Mouse (Mus musculus): ENCODE measurements at regions not wholly inside any gene's neighbourhood (a gene's known extent, or its start where the extent isn't known, plus 50 kb on each side); places are given as distances from the start of the nearest gene placed in this dataset.
A peak's percentile ranks its signal among the peaks of the same experiment; 100 is the strongest.

GRCm38 (mm10) chrX:11387200-11387940 lies 59.7 kb downstream of the H2al1j start:
- DNase-seq (ENCODE audit: low spot score) = no peak

- peak; percentile 29 for DNase-seq (ENCODE audit: low spot score)
Observed at GRCm38 (mm10) chrX:11388860-11389259, 61.2 kb downstream of the H2al1j start.

GRCm38 (mm10) chrX:11400406-11400805 lies 72.8 kb downstream of the H2al1j start:
- no peak for DNase-seq (ENCODE audit: low spot score)

- no peak for DNase-seq (ENCODE audit: low spot score)
Observed at GRCm38 (mm10) chrX:11404369-11404768, 76.7 kb downstream of the H2al1j start.

GRCm38 (mm10) chrX:11412316-11412826 lies 84.7 kb downstream of the H2al1j start:
- no peak for DNase-seq (ENCODE audit: low spot score)

DNA sequence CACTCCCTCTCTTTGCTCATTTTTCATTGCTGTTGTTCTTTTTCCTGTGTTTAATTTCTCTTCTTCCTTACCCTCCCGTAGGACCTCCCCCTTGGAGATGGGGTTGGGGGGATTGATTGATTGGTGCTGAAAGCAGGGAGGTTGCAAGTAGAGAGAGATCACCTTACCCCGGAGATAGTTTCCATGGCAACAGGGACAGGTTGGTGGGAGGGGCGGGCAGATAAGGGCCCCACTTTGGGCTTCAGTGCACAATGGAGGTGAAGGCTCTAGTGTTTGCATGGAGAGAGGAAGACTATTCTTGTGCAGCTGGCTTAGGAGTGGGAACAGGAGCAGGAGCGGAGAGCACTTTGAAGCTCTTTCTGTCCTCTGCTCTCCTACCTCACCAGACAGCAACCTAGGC lies 88.0 kb downstream of the H2al1j start:
- DNase-seq (ENCODE audit: low spot score) = no peak

- no peak for DNase-seq (ENCODE audit: low spot score)
Observed at GRCm38 (mm10) chrX:11416510-11416909, 88.9 kb downstream of the H2al1j start.

GRCm38 (mm10) chrX:11417861-11418260 lies 90.2 kb downstream of the H2al1j start:
- DNase-seq (ENCODE audit: low spot score) = no peak

GRCm38 (mm10) chrX:11418261-11418660 lies 90.6 kb downstream of the H2al1j start:
- DNase-seq (ENCODE audit: low spot score) = no peak

GRCm38 (mm10) chrX:11419162-11419631 lies 91.6 kb downstream of the H2al1j start:
- DNase-seq (ENCODE audit: low spot score) = no peak

GRCm38 (mm10) chrX:11432403-11433004 lies 104.9 kb downstream of the H2al1j start:
- DNase-seq (ENCODE audit: low spot score) = no peak

- DNase-seq (ENCODE audit: low spot score) = no peak
Observed at GRCm38 (mm10) chrX:11435338-11435737, 107.7 kb downstream of the H2al1j start.

GRCm38 (mm10) chrX:11437151-11437944 lies 109.7 kb downstream of the H2al1j start:
- peak; percentile 8 for DNase-seq (ENCODE audit: low spot score)

GRCm38 (mm10) chrX:11443543-11443942 lies 115.9 kb downstream of the H2al1j start:
- DNase-seq (ENCODE audit: low spot score) = no peak

DNA sequence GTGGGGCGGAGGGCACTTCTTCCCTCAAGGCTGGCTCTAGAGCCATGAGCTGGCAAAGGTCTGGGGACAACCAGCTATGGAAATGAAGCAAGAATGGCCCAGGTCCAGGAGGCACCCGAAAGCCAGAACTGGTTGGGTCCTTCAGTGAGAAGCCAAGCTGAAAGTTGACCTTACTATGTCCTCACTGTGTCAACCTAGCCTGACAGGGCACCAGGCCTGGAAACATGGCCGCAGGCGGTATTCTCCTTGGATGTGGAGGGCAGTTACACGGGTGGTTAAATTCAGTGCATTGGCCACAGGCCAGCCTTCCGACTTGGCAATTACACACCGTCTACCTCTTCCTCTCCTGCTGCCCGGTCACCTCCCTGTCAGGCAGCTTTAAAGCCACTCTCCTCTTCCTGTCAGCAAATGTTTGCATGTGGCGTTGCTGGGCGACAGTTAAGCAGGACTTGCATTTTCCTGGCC lies 116.7 kb downstream of the H2al1j start:
- DNase-seq (ENCODE audit: low spot score) = peak; percentile 70

- peak; percentile 17 for DNase-seq (ENCODE audit: low spot score)
Observed at GRCm38 (mm10) chrX:11448711-11449110, 121.1 kb downstream of the H2al1j start.

DNA sequence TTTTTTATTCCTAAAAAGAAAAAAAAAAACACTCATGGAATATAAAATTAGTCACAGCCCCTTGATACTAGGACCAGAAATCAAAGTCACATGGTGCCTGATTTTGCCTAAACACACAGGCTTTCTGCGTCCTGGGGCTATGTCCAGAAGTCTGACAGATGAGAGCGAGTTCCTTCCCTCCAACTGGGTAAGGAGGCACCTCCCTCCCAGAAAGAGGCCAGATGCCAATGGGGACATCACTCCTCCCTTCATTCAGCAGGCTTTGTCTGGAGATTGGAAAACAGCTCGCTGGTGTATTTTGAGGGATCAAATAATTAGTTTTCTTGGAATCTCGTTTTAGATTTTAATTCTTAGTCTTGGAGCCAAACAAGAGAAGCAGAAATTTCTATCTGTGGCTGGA lies 130.9 kb downstream of the H2al1j start:
- DNase-seq (ENCODE audit: low spot score) = no peak

- DNase-seq (ENCODE audit: low spot score) = no peak
Observed at GRCm38 (mm10) chrX:11463955-11464511, 136.4 kb downstream of the H2al1j start.

GRCm38 (mm10) chrX:11466191-11466590 lies 138.6 kb downstream of the H2al1j start:
- DNase-seq (ENCODE audit: low spot score) = no peak

- DNase-seq (ENCODE audit: low spot score) = no peak
Observed at GRCm38 (mm10) chrX:11479696-11480339, 152.2 kb downstream of the H2al1j start.

- DNase-seq (ENCODE audit: low spot score) = no peak
Observed at GRCm38 (mm10) chrX:11482141-11482540, 154.5 kb downstream of the H2al1j start.

DNA sequence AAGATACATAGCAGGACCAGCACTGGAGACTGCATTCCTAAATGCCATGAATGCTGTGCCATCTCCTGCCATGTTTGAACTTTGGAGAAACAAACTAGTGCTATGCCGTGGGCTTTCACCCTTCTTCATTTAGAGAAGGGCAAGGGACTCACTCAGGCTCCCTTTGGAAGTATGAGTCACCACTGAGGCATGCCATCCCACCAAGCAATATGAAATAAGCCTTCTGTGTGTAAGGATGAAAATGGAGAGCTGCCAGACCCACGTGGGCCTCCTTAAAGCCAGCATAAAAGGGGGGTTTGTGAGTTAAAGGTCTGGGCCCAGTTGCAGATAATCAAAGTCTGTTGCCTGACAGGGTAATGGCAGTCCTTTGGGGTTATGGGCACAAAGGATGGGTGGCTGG lies 159.0 kb downstream of the H2al1j start:
- DNase-seq (ENCODE audit: low spot score) = no peak

All from urinary bladder, postnatal 14 days (tissue).